Mouse (Mus musculus) ES-Bruce4 (cell line): Measurements from ENCODE around the gene Mtmr2. TPM values are rescaled to one million over a fixed set of nuclear protein-coding genes. Genes with fewer than 3 reads are reported as not detected.

ENCODE experiments used
- H3K27ac ChIP-seq: 2 replicates; pipeline ENCODE4 v1.5.1; 2012; ENCODE audit warnings: low read length, inconsistent platforms; ENCODE audit not compliant: insufficient read depth
- H3K27me3 ChIP-seq: 2 replicates; pipeline ENCODE4 v1.6.1; 2012; ENCODE audit warnings: mild to moderate bottlenecking, low read length, inconsistent platforms; ENCODE audit not compliant: control insufficient read depth, poor library complexity, insufficient read depth, severe bottlenecking
- H3K36me3 ChIP-seq: 2 replicates; pipeline ENCODE4 v1.6.1; 2012; ENCODE audit warnings: inconsistent platforms, mild to moderate bottlenecking, low read length, moderate library complexity; ENCODE audit not compliant: control insufficient read depth, poor library complexity, insufficient read depth, severe bottlenecking
- H3K4me1 ChIP-seq: one replicate; pipeline ENCODE4 v1.8.1; 2011; ENCODE audit warnings: low read length; ENCODE audit not compliant: control insufficient read depth, insufficient read depth
- H3K4me3 ChIP-seq: 2 replicates; pipeline ENCODE4 v1.5.1; 2011; ENCODE audit warnings: low read depth, mild to moderate bottlenecking, low read length
- H3K9ac ChIP-seq: 2 replicates; pipeline ENCODE4 v1.6.1; 2012; ENCODE audit warnings: low read depth, mild to moderate bottlenecking, inconsistent platforms; ENCODE audit not compliant: poor library complexity, severe bottlenecking
- H3K9me3 ChIP-seq: replicated peaks from 2 replicates; pipeline ENCODE4 v1.6.1; 2012; ENCODE audit warnings: mild to moderate bottlenecking, low read length, inconsistent platforms; ENCODE audit not compliant: control insufficient read depth, poor library complexity, insufficient read depth, severe bottlenecking
- CTCF ChIP-seq: IDR thresholded peaks from one replicate; pipeline ENCODE4 v1.8.1; 2011; ENCODE audit warnings: low read depth, low read length
- EP300 ChIP-seq: IDR thresholded peaks from 2 replicates; pipeline ENCODE4 v1.6.1; 2011; ENCODE audit warnings: low read depth, low read length; ENCODE audit not compliant: insufficient read depth
- POLR2A ChIP-seq: IDR thresholded peaks from one replicate; pipeline ENCODE4 v1.8.1; 2011; ENCODE audit warnings: low read length; ENCODE audit not compliant: insufficient read depth
- polyA plus RNA-seq: library from polyadenylated mRNA; stranded (reverse); fragments of >200 nt; gene quantifications from 2 replicates; pipeline ENCODE4 v1.2.4, GENCODE M21; 2011; ENCODE audit warnings: low read depth; ENCODE audit not compliant: missing spikeins, insufficient read depth, insufficient read length

The Mtmr2 gene
- polyA plus RNA-seq, 1 experiment, result 56.4 TPM

DNA sequence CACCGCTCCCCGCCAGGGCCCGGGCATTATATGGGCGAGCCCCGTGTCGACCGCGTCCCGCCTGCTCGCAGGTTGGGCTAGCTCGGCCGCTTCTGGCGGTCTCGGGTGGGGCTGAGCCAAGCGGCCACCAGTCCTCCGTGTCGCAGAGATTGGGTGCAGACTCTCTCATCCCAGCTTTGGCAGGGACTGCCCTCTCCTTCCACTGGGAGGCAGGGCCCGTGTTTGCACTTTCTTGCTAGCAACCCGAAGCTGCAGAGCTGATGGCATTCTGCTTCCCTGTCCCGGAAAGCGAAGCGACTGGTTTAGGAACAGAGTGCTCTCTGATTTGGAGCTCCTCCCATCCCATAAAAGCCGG is 79.9 kb downstream of the Mtmr2 start:
- peak overlapping the region; percentile 78 for H3K27ac ChIP-seq
- TF ChIP-seq CTCF (no peak), POLR2A (no peak), EP300 (no peak)
- peak overlapping the region; percentile 99 for H3K4me3 ChIP-seq
- H3K4me1 ChIP-seq, result no peaks in the 10 kb centered on the region
- H3K27me3 ChIP-seq, result no peaks in the 10 kb centered on the region
- H3K36me3 ChIP-seq, result peaks cover 33% of the 10 kb centered on the region
- H3K9ac ChIP-seq, result peak overlapping the region; percentile 94
- no peaks in the 10 kb centered on the region for H3K9me3 ChIP-seq

DNA sequence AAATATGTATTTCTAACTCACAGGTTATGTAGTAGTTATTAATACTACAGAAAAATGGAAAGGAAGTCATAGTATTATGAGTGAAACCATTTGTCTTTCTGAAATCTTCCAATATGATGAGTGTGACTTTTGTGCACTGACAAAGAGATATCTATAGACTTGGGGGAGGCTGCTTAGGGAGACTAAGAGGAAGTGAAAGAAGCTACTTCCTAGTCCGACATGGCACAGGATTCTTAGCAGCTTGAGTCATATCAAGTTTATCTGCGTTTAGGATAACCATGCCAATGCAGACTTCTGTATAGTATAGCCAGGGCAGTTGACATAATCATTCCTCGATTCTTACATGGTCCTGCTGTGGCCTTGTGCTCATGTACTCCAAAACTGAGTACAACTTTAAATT is 87.0 kb downstream of the Mtmr2 start:
- Histone ChIP-seq H3K9me3 (no peaks in the 10 kb centered on the region), H3K27ac (no peak overlapping the region), H3K27me3 (no peaks in the 10 kb centered on the region), H3K4me1 (no peaks in the 10 kb centered on the region), H3K9ac (no peak overlapping the region), H3K36me3 (peaks cover 80% of the 10 kb centered on the region), H3K4me3 (no peak overlapping the region)
- TF ChIP-seq POLR2A (no peak), CTCF (no peak), EP300 (no peak)

DNA sequence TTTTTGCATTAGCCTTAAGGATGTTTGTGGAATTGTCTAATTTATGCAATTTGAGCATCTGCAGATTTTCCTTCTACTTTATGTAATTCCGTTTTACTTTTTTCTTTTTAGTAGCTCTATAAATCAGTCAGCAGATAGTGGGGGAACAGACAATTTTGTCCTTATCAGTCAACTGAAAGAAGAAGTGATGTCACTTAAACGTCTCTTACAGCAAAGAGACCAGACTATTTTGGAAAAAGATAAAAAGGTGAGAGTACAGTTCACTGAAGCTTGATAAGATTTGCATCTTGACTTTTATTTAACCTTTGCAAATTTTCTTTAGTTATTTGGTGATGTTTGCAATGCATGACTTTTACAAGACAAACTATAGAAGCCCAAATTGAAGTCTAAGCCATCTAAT is 88.5 kb downstream of the Mtmr2 start:
- H3K27me3 ChIP-seq, result no peaks in the 10 kb centered on the region
- TF ChIP-seq EP300 (no peak), CTCF (no peak), POLR2A (no peak)
- no peaks in the 10 kb centered on the region for H3K9me3 ChIP-seq
- H3K4me3 ChIP-seq, result no peak overlapping the region
- peaks cover 78% of the 10 kb centered on the region for H3K36me3 ChIP-seq
- no peak overlapping the region for H3K9ac ChIP-seq
- H3K4me1 ChIP-seq, result no peaks in the 10 kb centered on the region
- no peak overlapping the region for H3K27ac ChIP-seq

DNA sequence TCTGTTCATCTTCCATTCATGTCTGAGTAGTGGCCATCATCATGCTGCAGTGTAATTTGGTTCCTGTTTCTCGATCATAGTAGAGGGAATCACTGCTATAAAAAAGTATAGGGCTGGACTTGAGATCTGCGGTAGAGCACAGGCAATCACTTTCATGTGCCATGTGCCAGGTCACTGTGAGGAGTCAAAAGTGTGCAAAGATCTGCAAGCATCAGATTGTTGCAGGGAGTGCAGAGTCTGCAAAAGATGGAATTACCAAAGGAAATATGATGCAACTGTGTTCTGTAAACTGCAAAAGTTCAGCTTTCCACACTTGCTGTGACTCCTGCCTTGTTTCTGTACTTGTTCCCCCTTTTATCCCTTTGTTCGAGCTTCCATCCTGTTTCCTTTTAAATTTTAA is 99.4 kb downstream of the Mtmr2 start:
- Histone ChIP-seq H3K36me3 (peaks cover 16% of the 10 kb centered on the region), H3K27ac (no peak overlapping the region), H3K9me3 (no peaks in the 10 kb centered on the region), H3K27me3 (no peaks in the 10 kb centered on the region), H3K4me1 (no peaks in the 10 kb centered on the region), H3K4me3 (no peak overlapping the region), H3K9ac (no peak overlapping the region)
- TF ChIP-seq POLR2A (no peak), EP300 (no peak), CTCF (no peak)

DNA sequence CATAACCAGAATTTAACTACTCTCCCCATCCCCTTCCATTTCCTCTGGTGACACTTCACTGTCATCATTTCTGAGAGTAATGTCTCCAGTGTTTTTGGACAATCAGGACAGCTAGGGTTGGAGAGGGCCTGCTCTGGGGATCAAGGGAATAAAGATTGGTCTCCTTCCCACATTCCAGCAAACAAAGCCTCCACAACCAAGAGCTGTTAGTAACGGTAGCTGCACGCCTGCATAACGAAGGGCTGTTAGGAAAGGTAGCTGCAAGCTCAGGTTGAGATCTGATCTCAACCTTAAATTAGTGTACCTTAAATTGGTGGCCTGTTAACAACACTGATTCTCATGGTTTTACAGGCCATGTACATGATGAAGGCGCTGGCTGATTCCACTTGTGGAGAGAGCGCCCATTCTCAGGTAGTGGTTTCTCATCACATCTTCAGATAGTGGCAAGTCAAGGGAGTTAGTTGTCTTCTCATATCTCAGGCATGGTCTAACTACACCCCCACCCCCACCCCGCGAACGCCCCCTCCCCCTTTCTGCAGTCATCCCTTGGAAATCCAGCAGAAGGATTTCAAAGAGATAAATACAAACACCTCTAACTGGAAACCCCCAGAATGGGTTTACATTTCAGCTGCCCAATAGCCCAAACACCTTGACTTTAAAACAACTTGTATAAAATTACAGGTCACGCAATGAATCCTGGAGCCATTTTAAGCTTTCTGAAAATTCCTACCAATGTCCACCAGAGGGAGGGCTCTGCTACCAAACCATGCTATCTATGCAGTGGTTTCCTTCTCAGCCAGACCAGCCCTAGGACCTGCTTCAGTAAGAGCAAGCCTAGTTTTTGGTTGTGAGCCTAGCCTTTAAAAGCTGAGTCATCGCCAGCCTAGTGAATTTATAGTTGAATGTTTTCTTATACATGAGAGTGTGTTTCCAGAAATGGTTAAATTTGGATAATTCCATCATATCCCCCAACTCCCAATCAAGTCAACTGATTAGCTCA is 100.6 kb downstream of the Mtmr2 start:
- no peak overlapping the region for H3K9ac ChIP-seq
- H3K27ac ChIP-seq, result no peak overlapping the region
- H3K9me3 ChIP-seq, result no peaks in the 10 kb centered on the region
- H3K27me3 ChIP-seq, result no peaks in the 10 kb centered on the region
- peaks cover 10% of the 10 kb centered on the region; the same call in 1 of the 2 replicates for H3K36me3 ChIP-seq
- TF ChIP-seq CTCF (peak; percentile 20), EP300 (no peak)
- H3K4me1 ChIP-seq, result no peaks in the 10 kb centered on the region
- no peak overlapping the region for H3K4me3 ChIP-seq

DNA sequence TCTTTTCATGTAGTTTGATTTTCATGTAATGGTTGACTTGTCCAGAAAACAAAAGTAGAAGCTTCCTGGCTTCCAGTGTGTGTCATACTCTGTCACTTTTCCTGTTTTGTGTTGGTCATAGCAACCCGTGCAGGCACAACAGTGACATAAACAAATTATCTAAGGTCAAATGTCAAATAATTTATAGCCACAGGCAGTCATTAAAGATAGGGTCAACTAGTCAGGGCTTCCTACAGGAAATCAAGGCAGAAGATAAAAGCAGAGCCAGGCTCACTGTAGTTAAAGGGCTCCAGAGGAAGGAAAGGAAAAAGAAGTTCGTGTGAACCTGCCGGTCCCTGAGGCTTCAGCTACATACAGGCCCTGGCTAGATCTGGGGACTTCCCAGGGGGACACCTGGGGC is 105.7 kb downstream of the Mtmr2 start:
- no peak overlapping the region for H3K9ac ChIP-seq
- no peak for TF ChIP-seq CTCF
- TF ChIP-seq POLR2A, result no peak
- H3K9me3 ChIP-seq, result no peaks in the 10 kb centered on the region
- no peak overlapping the region for H3K27ac ChIP-seq
- H3K36me3 ChIP-seq, result no peaks in the 10 kb centered on the region
- no peaks in the 10 kb centered on the region for H3K4me1 ChIP-seq
- no peaks in the 10 kb centered on the region for H3K27me3 ChIP-seq
- H3K4me3 ChIP-seq, result no peak overlapping the region

Other genes starting within 250 kb of the Mtmr2 start
- 92.8 and 101 TPM in 2 replicates for gene Cep57, start 78.7 kb downstream of the Mtmr2 start, polyA plus RNA-seq
- 49.6 and 58.8 TPM in 2 replicates for gene Fam76b, start 79.3 kb downstream of the Mtmr2 start, polyA plus RNA-seq